Mouse (Mus musculus) bone marrow, adult 2 months (tissue): ENCODE data around the gene Kdm4b. TPM values are rescaled to one million over a fixed set of nuclear protein-coding genes. Genes with fewer than 3 reads are reported as not detected.

Experiments used
- H3K27ac ChIP-seq: fragments of 200-500 bp; 2 replicates; pipeline ENCODE4 v1.5.1; 2012; ENCODE audit warnings: low read depth, mild to moderate bottlenecking, control low read depth, inconsistent platforms, low read length; ENCODE audit not compliant: control insufficient read depth, poor library complexity, insufficient read depth
- H3K4me1 ChIP-seq: fragments of 200-500 bp; 2 replicates; pipeline ENCODE4 v1.6.1; 2011; ENCODE audit warnings: low read length; ENCODE audit not compliant: control insufficient read depth, insufficient read depth
- H3K4me3 ChIP-seq: fragments of 200-500 bp; replicated peaks from 2 replicates; pipeline ENCODE3; 2011; ENCODE audit warnings: mild to moderate bottlenecking, low read depth, low read length, control low read depth; ENCODE audit not compliant: control insufficient read depth
- CTCF ChIP-seq: fragments of 200-500 bp; IDR thresholded peaks from 2 replicates; pipeline ENCODE4 v1.5.1; 2011; ENCODE audit warnings: low read length, control low read depth; ENCODE audit not compliant: control insufficient read depth, insufficient read depth
- POLR2A ChIP-seq: fragments of 200-500 bp; IDR thresholded peaks from 2 replicates; pipeline ENCODE4 v1.6.1; 2011; ENCODE audit warnings: low read depth, mild to moderate bottlenecking, control low read depth, low read length, borderline replicate concordance; ENCODE audit not compliant: control insufficient read depth
- WGBS: fragments of 180-500 bp; shearing (Covaris S2); methylation state at CpG from one replicate; pipeline ENCODE4 v1.1.7; 2018; 5-methylcytosine and 5-hydroxymethylcytosine counted together
- polyA plus RNA-seq: library from polyadenylated mRNA; stranded (reverse); fragments of >200 nt; gene quantifications from 2 replicates; pipeline ENCODE4 v1.2.4, GENCODE M21; 2011; ENCODE audit warnings: low replicate concordance; ENCODE audit not compliant: missing spikeins, insufficient read depth, insufficient read length

The Kdm4b gene
- polyA plus RNA-seq, 1 experiment: 74.9 TPM

DNA sequence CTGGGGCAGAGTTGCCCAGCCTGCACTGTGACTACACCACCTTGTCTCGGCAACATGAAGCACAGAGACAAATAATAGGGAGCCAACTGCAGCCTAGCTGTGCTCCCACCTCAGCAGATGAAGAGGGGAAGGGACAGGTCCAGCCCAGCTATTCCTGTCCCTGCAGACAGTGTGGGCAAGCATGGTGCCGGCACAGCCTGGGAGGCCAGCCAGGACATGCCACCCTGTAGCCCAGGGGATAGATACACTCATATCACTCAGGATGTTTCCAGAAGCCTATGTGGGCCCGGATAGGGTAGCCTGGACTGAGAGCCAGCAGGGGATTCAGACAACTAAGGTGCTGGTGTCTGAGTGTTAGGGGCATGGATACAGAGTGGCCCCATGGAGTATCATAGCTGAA is 74.4 kb downstream of the Kdm4b start:
- Histone ChIP-seq H3K4me3 (no peak overlapping the region), H3K4me1 (peaks cover under 1% of the 10 kb centered on the region), H3K27ac (no peak overlapping the region)
- WGBS: 92% methylated on average over 3 of the region's 3 CpGs
- TF ChIP-seq POLR2A (no peak), CTCF (no peak)

DNA sequence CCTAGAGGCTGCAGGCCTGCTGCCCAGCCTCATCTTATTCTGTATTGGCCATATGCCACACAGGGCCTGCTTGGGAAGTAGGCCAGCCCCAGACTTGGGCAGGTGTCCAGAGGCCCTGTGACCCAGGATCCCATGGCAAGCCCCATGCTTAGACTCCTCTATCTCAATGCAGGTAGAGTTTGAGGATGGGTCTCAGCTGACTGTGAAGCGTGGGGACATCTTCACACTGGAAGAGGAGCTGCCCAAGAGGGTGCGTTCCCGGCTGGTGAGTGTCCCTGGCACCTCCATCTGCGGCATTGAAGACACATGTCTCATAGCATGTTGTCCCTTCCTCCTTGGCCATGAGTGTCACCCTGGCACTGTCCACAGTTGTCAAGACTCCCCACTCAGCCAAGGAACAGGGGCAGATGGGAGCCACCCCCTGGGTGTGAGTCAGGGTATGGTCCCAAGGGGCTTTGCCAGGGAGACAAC is 75.2 kb downstream of the Kdm4b start:
- 0 out of 2 replicates have a peak overlapping the region, but pooled peaks have one; percentile 2 for H3K27ac ChIP-seq
- 91% methylated on average over 4 of the region's 4 CpGs for WGBS
- H3K4me1 ChIP-seq: peaks cover 3% of the 10 kb centered on the region
- H3K4me3 ChIP-seq: no peak overlapping the region
- TF ChIP-seq POLR2A (no peak), CTCF (no peak)

DNA sequence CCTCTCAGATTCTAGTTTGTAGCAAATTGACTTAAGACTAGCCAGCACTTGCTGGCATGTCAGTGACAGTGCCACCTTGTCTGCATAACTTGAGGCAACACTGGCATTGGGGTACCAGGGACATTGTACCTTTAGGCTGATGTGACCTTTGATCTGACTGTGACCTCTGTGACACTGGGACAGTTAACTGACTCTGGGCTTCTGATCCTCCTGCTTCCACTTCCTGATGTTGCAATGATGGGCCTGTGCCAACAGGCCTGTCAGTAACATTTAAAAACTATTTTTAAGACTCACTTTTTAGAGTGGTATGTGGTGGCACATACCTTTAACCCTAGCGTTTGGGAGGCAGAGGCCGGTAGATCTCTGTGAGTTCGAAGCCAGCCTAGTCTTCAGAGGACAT is 79.5 kb downstream of the Kdm4b start:
- WGBS: 67% methylated on average over 3 of the region's 3 CpGs
- peaks cover 3% of the 10 kb centered on the region for H3K4me1 ChIP-seq
- TF ChIP-seq CTCF: no peak
- TF ChIP-seq POLR2A: no peak
- H3K27ac ChIP-seq: no peak overlapping the region
- no peak overlapping the region for H3K4me3 ChIP-seq

DNA sequence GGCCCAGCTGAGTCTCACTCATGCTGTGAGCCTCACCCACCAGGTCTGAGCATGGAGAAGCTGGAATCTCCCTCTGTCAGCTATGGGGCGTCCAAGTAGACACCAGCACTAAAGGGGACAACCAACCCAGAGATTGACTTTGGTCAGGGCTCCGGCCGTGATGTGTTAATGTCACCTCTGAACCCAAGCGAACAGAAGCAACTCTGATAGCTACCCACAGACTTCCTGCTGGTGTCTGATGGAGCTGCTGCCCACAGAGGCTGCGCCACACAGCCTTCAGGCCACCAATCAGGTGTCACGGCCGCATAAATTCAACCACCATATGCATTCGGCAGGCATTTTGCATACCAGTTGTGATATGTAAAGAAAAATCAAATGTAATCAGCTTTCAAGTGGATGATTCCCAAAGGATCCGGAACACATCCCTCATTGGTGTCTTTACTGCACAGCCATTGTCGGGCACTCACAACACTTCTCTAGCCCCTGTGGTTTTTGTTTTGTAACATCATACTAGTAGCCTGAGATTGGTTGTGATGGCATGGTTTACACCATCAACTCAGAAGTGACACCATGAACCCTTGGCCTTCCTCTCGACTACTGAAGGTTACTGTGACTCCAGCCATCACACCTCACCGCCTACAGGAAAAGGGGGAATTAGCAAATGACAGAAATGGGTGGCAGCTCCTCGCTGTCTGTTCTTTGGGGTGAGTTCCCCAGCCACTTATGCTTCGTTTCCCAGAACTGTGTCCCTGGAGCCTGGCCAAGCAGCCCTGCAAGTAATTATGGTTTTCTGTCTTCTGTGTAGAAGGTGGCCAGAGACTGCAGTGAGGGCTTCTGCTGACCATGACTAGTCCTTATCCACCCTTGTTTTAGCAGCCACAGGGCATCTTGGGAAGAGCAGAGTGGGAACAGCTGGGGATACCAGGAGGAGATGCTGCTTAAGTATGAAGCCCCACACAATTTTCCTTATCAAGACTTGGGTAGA is 80.3 kb downstream of the Kdm4b start:
- WGBS: 31% methylated on average over 14 of the region's 14 CpGs
- Histone ChIP-seq H3K4me1 (peaks cover 3% of the 10 kb centered on the region), H3K27ac (no peak overlapping the region), H3K4me3 (no peak overlapping the region)
- TF ChIP-seq CTCF (no peak), POLR2A (no peak)

- H3K27ac ChIP-seq: no peak overlapping the region
- no peak overlapping the region for H3K4me3 ChIP-seq
- H3K4me1 ChIP-seq: peaks cover 3% of the 10 kb centered on the region
- 78% methylated on average over 4 of the region's 4 CpGs for WGBS
- no peak for TF ChIP-seq POLR2A
Observed at GRCm38 (mm10) chr17:56406878-56407277, 81.0 kb downstream of the Kdm4b start.

GRCm38 (mm10) chr17:56407379-56407778 is 81.5 kb downstream of the Kdm4b start:
- 55% methylated on average over 8 of the region's 8 CpGs for WGBS
- TF ChIP-seq POLR2A: no peak
- TF ChIP-seq CTCF: no peak
- Histone ChIP-seq H3K27ac (no peak overlapping the region), H3K4me3 (no peak overlapping the region), H3K4me1 (peaks cover 3% of the 10 kb centered on the region)

GRCm38 (mm10) chr17:56408965-56409625 is 83.2 kb downstream of the Kdm4b start:
- Histone ChIP-seq H3K4me3 (no peak overlapping the region), H3K27ac (no peak overlapping the region), H3K4me1 (peaks cover 3% of the 10 kb centered on the region)
- TF ChIP-seq CTCF: no peak
- 68% methylated on average over 13 of the region's 13 CpGs for WGBS

- TF ChIP-seq POLR2A (no peak), CTCF (no peak)
Observed at GRCm38 (mm10) chr17:56409759-56410158, 83.9 kb downstream of the Kdm4b start.

DNA sequence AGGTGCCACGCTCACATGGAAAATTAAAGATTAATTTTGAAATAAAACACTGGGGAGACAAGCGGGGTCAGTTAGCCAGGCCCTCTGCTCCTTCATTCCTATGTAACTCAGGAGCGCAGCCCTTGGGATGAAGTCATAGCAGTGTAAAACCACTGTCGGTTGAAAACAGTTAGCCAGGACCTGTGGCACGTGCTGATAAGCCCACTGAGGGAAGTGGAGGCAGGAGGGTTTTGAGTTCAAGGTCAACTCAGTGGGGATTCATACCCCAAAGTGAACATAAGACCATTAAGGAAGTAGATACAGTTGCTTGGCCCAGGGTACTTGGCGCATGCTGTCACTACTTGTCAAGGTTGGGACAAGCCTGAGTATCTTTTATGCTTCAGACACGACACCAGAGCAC is 85.6 kb downstream of the Kdm4b start:
- H3K27ac ChIP-seq: no peak overlapping the region
- H3K4me1 ChIP-seq: no peaks in the 10 kb centered on the region
- TF ChIP-seq CTCF: no peak
- no peak overlapping the region for H3K4me3 ChIP-seq
- 70% methylated on average over 7 of the region's 7 CpGs for WGBS

More at GRCm38 (mm10) chr17:56409759-56410158, 83.9 kb downstream of the Kdm4b start:
- H3K27ac ChIP-seq: no peak overlapping the region
- WGBS: 73% methylated on average over 8 of the region's 8 CpGs
- H3K4me1 ChIP-seq: peaks cover 3% of the 10 kb centered on the region
- no peak overlapping the region for H3K4me3 ChIP-seq
